28 mouse cellular contexts compared by ENCODE assay signal in the genomic region with DNA sequence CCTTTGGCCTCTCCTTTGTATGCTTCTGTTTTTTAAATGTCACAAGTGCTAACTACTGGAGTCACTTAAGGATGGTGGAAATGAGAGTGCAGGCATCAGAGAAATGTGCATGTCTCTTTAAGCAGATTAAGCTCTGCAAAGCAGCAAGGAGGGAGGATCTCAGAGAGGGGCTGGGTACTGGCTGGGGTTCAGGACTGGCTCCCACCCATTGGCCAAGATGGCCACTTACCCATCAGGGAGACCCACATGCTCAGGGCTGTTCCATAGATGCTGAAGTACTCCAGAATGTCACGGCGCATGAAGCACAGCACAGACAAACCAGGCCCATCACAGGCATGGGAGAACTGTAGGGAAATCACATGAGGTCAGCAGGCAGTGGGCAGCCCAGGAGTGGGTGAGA. TPM values are rescaled to one million over a fixed set of nuclear protein-coding genes. Genes with fewer than 3 reads are reported as not detected.
"Had no signal": no experiment of that assay in that cellular context is flagged by ENCODE, and none has a peak within 500 bp of the region (broad histone marks: within the 10 kb centered on the region; RNA-seq: fewer than 3 reads in every experiment).

No protein-coding gene starts in this region.

- H3K27ac ChIP-seq: gastrocnemius, adult 2 months; heart, embryonic 10.5 days; heart, embryonic 13.5 days; heart, embryonic 15.5 days; hindbrain, embryonic 13.5 days; hindbrain, embryonic 15.5 days; hindbrain, postnatal 0 days; kidney, embryonic 15.5 days; kidney, postnatal 0 days had no signal

- H3K9me3 ChIP-seq: heart, embryonic 10.5 days; heart, embryonic 13.5 days; heart, embryonic 15.5 days; hindbrain, embryonic 13.5 days; hindbrain, embryonic 15.5 days; kidney, embryonic 15.5 days; limb, embryonic 12.5 days had no signal

- H3K36me3 ChIP-seq: heart, embryonic 10.5 days; heart, embryonic 13.5 days; heart, embryonic 15.5 days; hindbrain, embryonic 13.5 days; hindbrain, embryonic 15.5 days; kidney, embryonic 15.5 days; limb, embryonic 12.5 days had no signal

- H3K27me3 ChIP-seq: heart, embryonic 15.5 days; hindbrain, embryonic 15.5 days; kidney, embryonic 15.5 days; limb, embryonic 12.5 days had no signal

- H3K4me2 ChIP-seq: heart, embryonic 13.5 days; heart, embryonic 15.5 days; hindbrain, embryonic 13.5 days; hindbrain, embryonic 15.5 days; kidney, embryonic 15.5 days; limb, embryonic 12.5 days had no signal

- DNase-seq: gastrocnemius, adult 2 months; gastrocnemius, postnatal 10 days; gastrocnemius, postnatal 25 days; heart, adult 18-20 months; heart, postnatal 14 days; heart, postnatal 36 days; kidney, adult 11 months; kidney, adult 2 months; kidney, adult 9 months; kidney, postnatal 14 days; kidney, postnatal 36 days; layer of hippocampus, adult 9-11 months; layer of hippocampus, postnatal 36 days; liver had no signal

- ATAC-seq: hindbrain, postnatal 0 days; intestine, embryonic 16.5 days had no signal

- H3K4me3 ChIP-seq: gastrocnemius, adult 2 months; heart, embryonic 10.5 days; heart, embryonic 13.5 days; heart, embryonic 15.5 days; hindbrain, embryonic 13.5 days; hindbrain, embryonic 15.5 days; kidney, embryonic 15.5 days; limb, embryonic 12.5 days had no signal

- H3K9ac ChIP-seq: heart, embryonic 13.5 days; heart, embryonic 15.5 days; hindbrain, embryonic 13.5 days; hindbrain, embryonic 15.5 days; kidney, embryonic 15.5 days; limb, embryonic 12.5 days had no signal

RNA-seq across cellular contexts. Expression of gene Mymk, which starts 4.9 kb away (rescaled TPM):
- total RNA-seq: granulocyte monocyte progenitor cell, adult 5-6 weeks; heart, adult 18-20 months; heart, adult 8-10 months; heart, postnatal 14 days; heart, postnatal 36 days; hematopoietic stem cell, adult 5-6 weeks; hindbrain, postnatal 0 days had no signal
- polyA plus RNA-seq: intestine, embryonic 14.5 days; kidney, postnatal 0 days had no signal

RNA-seq across cellular contexts. Expression of gene Adamtsl2, which starts 12.1 kb away (rescaled TPM):
- total RNA-seq: granulocyte monocyte progenitor cell, adult 5-6 weeks; hematopoietic stem cell, adult 5-6 weeks had no signal

RNA-seq across cellular contexts. Expression of gene Slc2a6, which starts 39.3 kb away (rescaled TPM):
- total RNA-seq: gastrocnemius, adult 2 months had no signal
- polyA plus RNA-seq: heart, embryonic 13.5 days had no signal
